Mouse (Mus musculus): ENCODE results near the gene Zfyve16. TPM values are rescaled to one million over a fixed set of nuclear protein-coding genes. Genes with fewer than 3 reads are reported as not detected.

Gene Zfyve16
- total RNA-seq (2021): 10 to 100 TPM; 17.0 to 18.6 TPM

DNA sequence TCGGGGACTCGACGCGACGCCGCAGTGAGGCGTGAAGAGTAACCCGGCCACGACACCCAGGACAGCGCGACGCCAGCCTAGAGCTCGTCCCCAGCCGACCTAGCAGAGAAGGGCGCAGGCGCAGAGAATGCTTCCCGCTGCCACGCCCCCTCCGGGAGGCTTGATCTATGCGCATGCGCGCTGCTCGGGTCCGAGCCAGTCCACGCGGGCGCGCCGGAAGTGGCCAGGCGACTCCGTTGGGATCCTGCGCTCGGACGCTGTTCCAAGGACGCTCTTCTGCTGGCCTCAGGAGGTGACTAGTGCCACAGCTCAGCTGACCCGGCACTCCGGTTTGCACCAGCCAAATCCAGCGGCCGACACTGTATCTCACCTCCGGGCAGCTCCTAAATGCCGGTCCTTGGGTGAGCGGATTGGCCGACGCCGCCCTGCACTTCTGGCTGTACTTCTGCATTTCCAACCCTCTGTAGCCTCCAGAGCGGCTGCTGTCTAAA, at the start of gene Zfyve16:
Gene Zfyve16 (minus strand): TSS at position 148 of the 491 bp plus-strand sequence.
- intact Hi-C loops (cut with DNase I): loop anchor here (2.0 to 5.0 kb wide), 3 partner anchors 82 to 208 kb away; partner anchors contain the start of genes Msh3 and Serinc5
- DNase-seq (ENCODE audit: low spot score in 2 of 2): peak; percentile 97 to 98

DNA sequence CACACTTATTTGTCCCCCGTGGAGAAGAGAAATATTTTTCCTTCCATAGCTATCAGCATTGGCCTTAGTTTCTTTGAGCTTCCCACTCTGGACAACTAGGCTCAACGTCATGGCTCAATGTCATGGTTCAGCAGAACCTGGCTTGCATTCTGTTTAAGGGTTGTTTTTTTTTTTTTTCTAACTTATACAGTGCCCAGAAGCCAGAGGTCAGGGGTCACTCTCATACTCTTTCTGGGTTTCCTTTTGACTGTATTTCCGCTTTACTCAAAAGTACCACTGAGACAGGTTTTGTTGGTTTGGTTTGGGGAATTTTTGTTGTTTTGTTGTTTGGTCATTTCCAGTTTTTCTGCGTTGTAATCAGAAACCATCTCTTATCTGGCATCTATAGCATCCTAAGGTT, 47.5 kb upstream of the Zfyve16 start:
- intact Hi-C loops (cut with DNase I): no loop called here
- DNase-seq (ENCODE audit: low spot score in 2 of 2): no peak

DNA sequence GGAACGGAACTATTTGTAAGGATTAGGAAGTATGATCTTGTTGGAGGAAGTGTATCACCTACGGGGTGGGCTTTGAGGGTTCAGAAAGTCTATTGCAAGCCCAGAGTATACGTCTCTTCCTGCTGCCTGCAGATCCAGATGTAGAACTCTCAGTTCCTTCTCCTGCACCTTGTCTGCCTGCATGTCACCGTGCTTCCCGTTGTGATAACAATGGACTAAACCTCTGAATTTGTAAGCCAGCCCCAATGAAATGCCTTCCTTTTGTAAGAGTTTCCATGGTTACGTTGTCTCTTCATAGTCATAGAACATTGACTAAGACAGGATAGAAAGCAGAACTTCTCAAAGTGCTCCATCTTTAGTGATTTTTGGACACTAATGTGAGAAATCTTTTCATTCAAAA, 46.0 kb upstream of the Zfyve16 start:
- intact Hi-C loops (cut with DNase I): no loop called here

DNA sequence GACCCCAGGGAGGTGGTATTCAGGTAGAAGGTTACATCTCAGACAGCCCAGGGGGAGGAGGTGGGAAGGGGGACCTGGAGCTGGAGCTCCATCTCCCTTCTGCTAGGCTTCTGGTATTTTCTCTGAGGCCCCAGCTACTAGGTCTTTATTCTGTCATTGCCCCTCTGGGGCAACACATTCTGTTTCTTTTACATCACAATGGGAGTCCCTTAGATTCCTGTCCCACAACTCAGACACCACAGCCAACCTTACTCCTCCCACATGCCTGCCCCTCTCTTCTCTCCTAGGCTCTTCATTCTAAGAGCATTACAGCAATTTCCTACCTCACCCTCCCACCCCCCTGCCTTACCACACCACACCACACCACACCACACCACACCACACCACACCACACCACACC, 45.4 kb upstream of the Zfyve16 start, which contains the start of gene Spz1:
Gene Spz1 (minus strand): TSS at position 101 of the 400 bp plus-strand sequence.
- no peak for DNase-seq (ENCODE audit: low spot score in 2 of 2)
- intact Hi-C loops (cut with DNase I): no loop called here

More for the DNA sequence above, 46.0 kb upstream of the Zfyve16 start:
- no peak for DNase-seq (ENCODE audit: low spot score in 2 of 2)

DNA sequence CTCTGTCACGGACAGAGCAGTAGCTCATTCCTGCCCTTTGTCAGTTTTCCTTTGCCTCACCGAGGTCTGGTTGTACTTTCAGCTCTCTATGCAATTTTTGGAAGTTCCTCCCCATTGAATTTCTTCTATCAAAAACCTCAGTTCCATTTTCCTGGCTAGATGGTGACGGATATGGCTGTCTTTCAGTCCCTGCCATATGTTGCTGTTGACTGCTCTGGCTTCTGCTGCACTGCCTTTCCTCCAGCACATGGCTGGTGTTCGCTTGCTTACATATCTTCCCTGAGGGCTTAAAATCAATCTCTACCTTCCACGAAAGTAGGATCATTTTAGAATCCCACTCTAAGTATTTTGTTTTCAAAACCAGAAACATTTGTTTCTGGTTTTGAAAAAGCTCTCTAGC, 28.8 kb upstream of the Zfyve16 start:
- intact Hi-C loops (cut with DNase I): no loop called here
- DNase-seq (ENCODE audit: low spot score in 2 of 2): peak in 1 of 2 experiments; percentile 41

DNA sequence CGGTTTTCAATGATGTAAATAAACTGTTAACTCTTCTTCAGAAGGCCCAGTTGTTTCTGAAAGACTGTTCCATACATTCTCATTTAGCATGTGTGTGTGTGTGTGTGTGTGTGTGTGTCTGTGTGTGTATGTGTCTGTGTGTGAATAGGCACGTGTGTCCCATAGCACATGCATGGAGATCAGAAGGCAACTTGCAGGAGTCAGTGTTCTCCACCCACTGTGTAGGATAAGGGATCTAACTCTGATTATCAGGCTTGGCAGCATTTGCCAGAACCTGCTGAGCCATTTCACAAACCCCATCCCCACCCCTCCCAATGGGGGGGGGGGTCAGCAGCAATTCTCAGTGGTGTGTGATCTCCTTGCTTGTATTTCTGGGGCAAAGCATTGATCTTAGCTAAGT, 26.6 kb upstream of the Zfyve16 start:
- DNase-seq (ENCODE audit: low spot score in 2 of 2): no peak
- intact Hi-C loops (cut with DNase I): no loop called here

DNA sequence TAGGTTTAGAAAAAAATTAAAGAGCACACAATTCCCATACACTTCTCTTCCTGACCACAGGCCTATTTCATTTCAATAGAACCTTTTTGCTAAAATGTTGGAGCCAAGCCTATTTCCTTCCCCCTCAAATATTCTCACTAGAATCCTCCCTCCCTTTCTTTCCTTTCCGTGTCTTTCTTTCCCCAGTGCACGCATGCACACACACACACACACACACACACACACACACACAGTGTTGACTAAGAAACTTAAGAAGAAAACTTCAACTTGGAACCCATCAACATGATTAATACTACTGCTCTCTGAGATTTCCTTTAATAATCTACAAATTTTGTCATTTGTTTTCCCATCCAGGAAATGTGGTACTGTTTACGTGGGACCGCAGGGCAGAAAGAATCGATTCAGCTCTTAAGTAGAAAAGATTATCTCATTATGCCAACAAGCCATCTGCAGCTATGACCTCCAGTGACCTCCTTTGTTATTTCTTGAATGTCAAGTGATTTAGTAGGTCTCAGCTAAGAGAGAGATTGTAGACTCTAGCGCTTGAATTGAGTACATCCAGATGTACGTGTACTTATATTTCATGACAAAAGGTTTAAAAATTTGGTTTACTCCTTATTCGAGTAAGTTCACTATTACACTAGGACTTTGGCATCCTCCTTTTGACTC, 25.9 kb upstream of the Zfyve16 start:
- intact Hi-C loops (cut with DNase I): no loop called here
- DNase-seq (ENCODE audit: low spot score in 2 of 2): no peak

DNA sequence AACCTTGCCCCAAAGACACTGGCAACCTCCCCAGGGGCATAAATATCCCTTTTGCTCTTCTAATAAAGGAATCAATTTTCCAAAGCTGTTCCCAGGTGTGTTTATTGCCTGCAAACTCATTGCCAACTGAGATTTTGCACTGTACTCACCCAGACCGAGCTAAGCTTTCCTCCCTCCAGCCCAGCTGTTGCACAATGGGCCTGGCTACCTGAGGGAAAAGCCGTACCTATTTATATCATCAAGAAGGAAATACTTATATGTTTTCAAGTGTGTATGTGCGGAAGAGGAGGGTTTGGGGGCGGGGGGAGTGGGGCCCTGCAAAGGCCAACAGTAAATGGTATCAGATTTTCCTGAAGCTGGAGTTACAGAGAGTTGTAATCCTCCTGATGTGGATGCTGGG, 16.4 kb upstream of the Zfyve16 start:
- intact Hi-C loops (cut with DNase I): no loop called here
- no peak for DNase-seq (ENCODE audit: low spot score in 2 of 2)

DNA sequence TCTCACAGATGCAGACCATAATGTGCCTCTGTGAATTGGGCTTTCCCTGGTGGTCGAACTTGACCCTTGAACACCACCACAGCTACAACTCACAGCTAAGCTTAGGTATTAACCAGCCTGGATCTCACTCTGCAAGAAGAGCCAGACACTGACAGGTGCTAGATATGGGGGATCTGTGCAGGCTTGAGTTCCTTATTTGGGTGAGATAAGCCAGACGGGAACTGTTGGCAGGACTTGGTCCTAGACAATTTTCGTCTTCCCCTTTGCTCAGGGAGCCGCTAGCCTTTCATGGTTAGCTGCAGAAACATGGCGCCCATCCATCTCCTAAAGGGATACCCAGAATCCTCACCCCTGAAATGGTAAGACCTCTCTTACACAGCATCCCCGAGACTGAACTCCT, 10.3 kb upstream of the Zfyve16 start:
- intact Hi-C loops (cut with DNase I): no loop called here
- no peak for DNase-seq (ENCODE audit: low spot score in 2 of 2)

DNA sequence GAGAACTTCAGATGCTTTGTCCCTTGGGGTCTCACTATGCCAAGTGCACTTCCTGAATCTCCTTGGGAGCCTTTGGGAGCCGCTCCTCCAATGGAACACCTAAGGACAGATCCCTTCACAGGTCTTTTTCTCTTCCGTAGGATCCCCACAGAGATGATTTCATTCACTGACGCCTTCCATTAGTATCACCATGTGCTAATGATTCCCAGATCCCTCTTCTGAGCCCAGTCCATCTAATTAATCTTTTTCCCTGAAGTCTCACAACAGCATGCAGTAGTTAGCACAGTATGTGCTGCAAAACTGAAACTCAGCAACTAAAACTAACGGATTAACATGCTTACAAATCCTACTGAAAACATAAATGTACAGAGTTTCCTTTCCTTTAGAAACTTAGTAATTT, 8.5 kb upstream of the Zfyve16 start:
- DNase-seq (ENCODE audit: low spot score in 2 of 2): no peak
- intact Hi-C loops (cut with DNase I): no loop called here

DNA sequence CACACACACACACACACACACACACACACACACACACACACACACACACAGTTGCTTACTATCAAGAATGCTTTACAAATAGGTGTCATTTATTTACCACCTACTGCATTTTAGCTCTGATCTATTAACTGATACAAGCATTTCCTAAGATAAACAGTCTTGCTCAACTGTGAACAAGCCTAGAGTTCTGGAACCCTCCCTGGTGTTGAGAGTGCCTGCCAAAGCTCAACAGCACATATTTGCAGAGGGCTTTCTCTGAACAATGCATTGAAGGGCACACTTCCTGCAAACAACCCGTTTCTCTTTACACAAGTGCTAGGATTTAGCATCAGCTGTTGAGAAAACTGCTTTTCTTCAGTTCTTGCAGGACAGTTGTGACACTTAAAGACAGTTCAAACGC, 3.1 kb upstream of the Zfyve16 start:
- no peak for DNase-seq (ENCODE audit: low spot score in 2 of 2)
- intact Hi-C loops (cut with DNase I): loop anchor here (5.0 kb wide), 2 partner anchors 78 to 176 kb away; partner anchors contain the start of genes Msh3 and Serinc5

DNA sequence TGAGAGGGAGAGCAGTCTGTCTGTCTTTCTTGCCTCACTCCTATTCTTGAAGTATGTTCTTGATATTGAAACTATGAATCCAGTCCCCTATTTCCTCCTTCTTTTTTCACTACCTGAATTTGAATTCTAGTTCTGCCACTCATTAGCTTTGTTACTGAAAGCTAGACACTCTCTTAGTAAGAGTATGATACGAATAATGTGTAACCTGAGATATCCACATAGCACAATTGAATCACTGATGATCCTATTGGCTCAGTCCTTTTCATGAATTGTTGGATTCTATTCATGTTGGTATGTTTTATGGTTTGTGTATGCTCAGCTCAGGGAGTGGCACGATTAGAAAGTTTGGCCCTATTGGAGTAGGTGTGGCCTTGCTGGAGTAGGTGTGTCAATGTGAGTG, 1.5 kb upstream of the Zfyve16 start:
- intact Hi-C loops (cut with DNase I): loop anchor here (5.0 kb wide), 2 partner anchors 80 to 175 kb away; partner anchors contain the start of genes Msh3 and Serinc5
- DNase-seq (ENCODE audit: low spot score in 2 of 2): no peak

DNA sequence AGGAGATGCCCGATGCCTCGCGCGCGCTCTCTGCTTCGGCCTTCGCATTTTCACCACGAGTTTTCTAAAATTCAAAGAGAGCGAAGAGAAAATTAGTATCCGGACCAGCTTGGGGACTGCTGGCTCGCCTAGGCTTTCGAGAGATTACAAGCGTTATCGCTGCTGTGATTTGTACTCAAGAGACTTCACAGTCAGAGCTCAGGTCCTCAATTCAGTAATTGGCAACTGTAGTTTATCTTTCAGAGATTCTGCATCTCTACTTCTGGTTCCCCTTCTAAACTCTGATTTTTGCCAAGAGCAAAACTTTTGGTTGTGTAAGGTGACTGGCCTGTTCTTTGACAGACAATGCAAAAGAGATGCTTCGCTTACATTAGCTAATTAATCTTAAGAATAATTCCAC, 569 bp upstream of the Zfyve16 start:
- no peak for DNase-seq (ENCODE audit: low spot score in 2 of 2)
- intact Hi-C loops (cut with DNase I): loop anchor here (2.0 to 5.0 kb wide), 3 partner anchors 81 to 208 kb away; partner anchors contain the start of genes Msh3 and Serinc5

DNA sequence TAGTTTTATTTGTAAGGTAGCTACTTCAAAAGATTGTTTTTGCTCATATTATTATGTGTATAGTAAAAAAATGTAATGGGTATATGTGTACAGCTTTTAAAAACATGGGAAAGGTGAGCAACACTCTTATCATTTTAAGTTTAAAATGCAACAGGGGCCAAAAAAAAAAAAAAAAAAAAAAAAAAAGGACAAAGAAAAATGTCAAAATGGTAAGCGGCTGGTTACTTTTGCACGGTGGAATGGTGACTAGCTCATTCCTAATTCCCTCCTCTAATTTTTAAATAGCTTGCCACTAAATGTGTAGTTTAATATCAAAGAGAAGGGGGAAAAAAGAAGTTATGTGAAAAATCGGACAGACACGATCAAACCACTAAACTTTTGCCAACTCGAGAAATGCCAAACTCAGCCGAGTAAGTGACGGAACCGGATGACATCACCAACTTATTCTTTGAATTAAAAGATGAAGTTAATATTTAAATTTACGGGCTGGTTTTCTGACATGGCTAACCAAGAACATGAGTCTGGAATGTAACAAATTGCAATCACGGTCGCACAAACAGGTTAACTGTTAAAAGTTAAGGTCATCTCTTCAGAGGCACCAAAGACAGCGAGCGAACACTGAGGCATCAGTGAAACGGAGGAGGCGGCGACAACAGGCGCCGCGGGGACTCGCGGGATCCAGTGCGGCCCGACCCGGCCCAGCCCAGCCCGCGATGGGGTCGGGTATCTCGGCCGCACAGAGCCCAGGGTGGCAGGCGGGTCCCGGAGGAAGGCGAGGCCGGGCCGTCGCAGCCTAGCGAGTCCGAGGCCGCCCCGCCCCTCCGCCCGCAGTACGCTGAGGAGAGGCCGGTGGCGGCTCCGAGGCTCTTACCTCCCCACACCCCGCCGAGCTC, 594 bp downstream of the Zfyve16 start:
- intact Hi-C loops (cut with DNase I): loop anchor here (2.0 to 5.0 kb wide), 3 partner anchors 82 to 209 kb away; partner anchors contain the start of genes Msh3 and Serinc5

DNA sequence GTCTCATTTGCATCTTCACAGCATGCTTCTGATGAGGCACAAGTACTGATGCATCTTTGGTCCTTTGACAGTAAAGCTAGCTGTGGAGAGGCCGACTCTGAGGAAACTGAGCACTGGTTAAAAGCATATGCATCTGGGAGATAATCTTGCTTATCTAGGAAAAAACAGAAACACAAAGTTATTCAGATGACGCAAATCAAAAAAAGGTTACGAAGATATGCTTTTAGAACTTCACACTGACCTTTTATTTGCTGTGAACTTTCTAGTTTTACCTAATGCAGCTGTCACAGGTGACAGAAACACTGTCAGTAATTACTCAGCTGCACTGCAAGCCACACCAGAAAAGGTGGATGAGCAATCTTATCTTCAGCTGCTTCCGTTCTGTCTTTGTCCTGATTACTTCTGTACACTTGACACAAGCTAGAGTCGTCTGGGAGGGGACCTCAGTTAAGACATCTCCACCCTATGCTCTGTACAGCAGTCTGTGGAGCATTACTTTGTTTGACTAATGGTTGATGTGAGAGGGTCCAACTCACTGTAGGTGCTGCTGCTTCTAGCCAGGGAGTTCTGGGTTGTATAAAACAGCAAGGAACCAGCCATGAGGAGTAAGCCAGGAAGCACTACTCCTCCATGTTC, 7.4 kb downstream of the Zfyve16 start:
- intact Hi-C loops (cut with DNase I): no loop called here
- DNase-seq (ENCODE audit: low spot score in 2 of 2): no peak

More for the DNA sequence above, 594 bp downstream of the Zfyve16 start:
- no peak for DNase-seq (ENCODE audit: low spot score in 2 of 2)

DNA sequence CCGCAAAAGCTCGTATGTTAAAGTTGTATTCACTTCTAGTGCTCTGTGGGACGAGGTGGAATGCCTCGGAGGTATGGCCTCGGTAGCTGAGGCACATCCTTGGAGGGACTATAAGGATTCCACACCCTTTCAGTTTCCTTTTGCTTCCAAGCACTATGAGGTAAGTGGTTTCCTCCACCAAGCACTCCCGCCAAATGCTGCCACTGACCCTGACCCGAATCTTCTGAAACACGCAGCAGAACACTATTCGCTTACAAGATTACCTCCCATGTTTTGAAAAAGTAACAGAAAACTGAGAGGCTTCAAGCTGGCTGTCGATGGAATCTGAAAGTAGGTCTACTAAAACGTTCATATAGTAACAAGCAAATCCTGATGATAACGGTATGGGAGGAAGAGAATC, 25.8 kb downstream of the Zfyve16 start:
- DNase-seq (ENCODE audit: low spot score in 2 of 2): no peak
- intact Hi-C loops (cut with DNase I): no loop called here

DNA sequence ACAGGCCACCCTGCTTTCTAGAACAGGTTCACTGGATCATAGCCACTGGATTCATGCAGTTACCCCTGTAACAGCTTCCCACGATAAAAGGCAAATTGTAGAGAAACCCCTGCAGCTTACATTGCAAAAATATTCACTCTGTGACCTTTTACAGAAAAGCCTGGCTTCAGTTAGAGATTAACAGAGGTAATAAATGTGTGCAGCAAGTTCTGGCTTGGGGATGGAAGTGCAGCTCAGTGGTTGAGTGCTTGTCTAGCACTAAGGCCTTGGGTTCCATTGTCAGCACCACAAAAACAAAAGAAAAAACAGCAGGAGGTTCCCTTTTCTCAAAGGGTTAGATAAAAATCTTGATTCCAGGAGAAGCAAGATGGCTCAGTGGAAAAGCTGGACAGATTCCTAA, 38.7 kb downstream of the Zfyve16 start:
- intact Hi-C loops (cut with DNase I): no loop called here
- DNase-seq (ENCODE audit: low spot score in 2 of 2): no peak

DNA sequence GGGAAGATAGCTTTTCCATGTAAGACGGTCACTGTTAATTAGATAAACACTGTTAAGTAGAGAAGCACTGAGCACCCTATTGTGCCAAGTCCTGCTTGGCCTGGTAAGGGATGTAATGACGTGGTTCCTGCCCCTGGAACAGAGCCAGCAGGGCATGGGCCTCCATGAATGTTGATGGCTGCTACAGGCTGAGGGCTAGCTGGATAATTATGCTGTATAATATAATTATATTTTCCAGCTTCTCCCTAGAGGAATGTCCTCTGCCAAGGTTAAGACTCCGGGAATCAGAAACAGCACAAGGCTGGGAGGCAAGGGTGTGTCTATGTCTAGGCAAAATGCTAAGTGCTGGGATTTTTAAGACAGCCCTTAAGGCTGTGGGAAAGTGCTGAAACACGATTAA, 39.9 kb downstream of the Zfyve16 start:
- no peak for DNase-seq (ENCODE audit: low spot score in 2 of 2)
- intact Hi-C loops (cut with DNase I): no loop called here

DNA sequence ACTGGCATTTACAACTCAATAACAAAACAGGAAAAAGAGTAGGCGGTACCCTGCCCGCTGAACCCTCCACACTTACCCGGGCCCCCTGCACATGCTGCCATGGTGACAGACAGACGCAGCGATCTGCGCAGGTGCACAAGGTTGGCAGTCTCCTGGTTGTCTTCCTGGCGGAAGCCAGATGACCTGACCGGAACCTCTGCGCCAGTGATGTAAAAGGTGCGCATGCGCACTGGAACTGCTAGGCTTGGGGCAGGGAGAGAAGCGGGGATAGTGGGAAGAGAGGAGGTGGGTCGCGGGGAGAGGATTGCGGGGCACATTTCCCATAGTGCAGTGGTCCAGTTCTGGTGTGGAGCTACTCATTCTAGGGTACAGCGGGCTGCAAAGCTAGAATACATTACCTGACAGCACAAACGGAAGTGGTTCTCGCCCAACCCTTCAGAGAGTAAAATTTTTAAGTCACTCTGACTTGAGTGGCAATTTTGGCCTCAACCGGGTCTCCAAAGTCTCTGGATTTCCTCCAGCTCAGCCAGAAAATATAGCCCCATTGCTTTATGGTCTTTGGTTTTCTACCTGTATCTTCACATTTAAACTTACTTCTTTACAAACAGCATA, 46.7 kb downstream of the Zfyve16 start, which contains the start of gene Fam151b:
Gene Fam151b (minus strand): TSS at position 164 of the 612 bp plus-strand sequence.
- DNase-seq (ENCODE audit: low spot score in 2 of 2): peak; percentile 91 to 96
- intact Hi-C loops (cut with DNase I): loop anchor here (2.0 to 5.0 kb wide), 2 partner anchors 129 to 577 kb away; partner anchors contain the start of genes Dhfr and Msh3
